Mouse (Mus musculus): ENCODE measurements at regions not wholly inside any gene's neighbourhood (a gene's known extent, or its start where the extent isn't known, plus 50 kb on each side); places are given as distances from the start of the nearest gene placed in this dataset.

DNA sequence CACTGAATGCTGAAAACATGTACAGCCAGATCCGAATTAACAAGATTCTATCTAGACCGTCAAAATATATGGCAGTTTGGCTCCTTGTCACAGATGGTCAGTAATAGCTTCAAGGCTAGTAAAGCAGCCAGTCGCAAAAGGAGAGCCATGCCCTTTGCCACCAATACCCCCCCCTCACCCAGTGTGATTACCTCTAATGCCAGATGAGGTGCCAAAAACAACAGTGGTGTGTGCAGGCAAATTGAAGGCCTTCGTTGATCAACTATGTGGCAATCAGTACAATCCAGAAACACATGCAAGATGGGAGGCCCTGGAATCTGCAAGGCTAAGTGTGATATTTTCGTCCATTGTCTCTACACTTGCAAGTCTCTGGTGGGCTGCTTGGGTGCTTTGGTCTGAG, 75.8 kb upstream of the Kcnd3 start:
- TF ChIP-seq CTCF (IDR thresholded peaks at IDR 0.05 in 2 of 3, conservative IDR thresholded peaks at IDR 0.05 in 1 of 3; ENCODE audit: control insufficient read depth in 1 of 3, insufficient read depth in 1 of 3, low read depth in 2 of 3, low read length in 3 of 3, poor library complexity in 1 of 3, severe bottlenecking in 1 of 3), result no peak
- no peak for TF ChIP-seq POLR2A (IDR thresholded peaks at IDR 0.05; ENCODE audit: control insufficient read depth in 1 of 2, insufficient read depth in 1 of 2, low read depth in 1 of 2, low read length in 2 of 2, poor library complexity in 1 of 2)
- TF ChIP-seq CHD2 (IDR thresholded peaks at IDR 0.05; ENCODE audit: low read length), result no peak
